Mouse (Mus musculus): ENCODE results near the gene Paox.
"Not testable (repeated sequence)": the region's sequence is repeated elsewhere in the genome, so short reads cannot be mapped to it uniquely, and the experiment has no call there.

The Paox gene

DNA sequence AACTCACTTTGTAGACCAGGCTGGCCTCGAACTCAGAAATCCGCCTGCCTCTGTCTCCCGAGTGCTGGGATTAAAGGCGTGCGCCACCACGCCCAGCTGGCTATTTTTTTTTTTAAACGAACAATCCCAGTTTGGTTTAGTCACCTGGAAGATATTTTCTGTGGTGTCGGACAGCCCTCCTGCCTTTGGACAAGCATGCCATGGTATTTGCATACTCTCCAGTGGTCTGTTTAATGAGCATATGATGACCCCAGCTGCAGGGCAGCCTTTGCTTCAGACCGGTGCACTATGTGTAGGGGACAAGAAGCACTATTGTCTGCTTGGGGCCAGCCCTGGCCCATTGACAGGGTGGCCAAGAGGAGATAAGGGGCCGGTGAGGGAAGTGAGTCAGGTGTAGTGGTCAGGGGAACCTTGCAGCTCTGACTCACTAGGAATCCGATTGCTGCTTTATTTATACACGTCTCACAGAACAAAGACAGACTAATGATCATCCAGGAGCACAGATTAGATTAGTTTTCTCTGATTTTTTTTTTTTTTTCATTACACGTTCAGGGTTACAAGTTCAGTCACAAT is 5.8 kb downstream of the Paox start:
- DNase-seq, result no peak

DNA sequence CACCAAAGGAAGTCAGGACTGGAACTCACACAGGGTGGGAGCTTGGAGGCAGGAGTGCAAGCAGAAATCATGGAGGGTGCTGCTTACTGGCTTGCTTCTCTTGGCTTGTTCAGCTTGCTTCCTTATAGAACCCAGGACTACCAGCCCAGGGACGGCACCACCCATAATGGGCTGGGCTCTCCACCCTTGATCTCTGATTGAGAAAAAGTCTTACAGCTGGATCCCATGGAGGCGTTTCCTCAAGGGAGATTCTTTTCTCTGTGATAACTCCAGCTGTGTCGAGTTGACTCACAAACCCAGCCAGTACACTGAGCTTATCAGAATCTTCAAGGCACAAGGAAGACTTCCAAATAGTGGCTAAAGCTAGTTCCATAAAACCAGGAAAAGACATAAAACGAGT is 7.2 kb downstream of the Paox start:
- no peak for DNase-seq

DNA sequence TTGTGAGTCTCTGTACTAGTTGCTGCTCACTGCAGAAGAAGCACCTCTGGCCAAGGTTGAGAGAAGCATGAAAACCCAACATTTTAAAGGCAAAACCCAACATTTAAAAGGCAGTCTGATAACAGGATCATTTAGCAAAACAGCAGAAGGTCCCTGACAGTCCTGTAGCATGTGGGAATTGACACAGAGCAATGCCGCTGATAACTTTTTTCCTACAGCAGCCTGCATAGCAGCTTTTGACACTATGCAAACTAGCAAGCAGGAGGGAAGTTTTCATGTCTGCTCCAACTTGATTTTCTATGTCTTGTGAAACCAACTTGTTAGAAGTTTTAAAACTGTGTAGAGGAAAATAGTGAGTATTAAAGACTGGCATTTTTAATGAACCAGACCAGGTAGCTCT is 8.8 kb downstream of the Paox start:
- no peak for DNase-seq

DNA sequence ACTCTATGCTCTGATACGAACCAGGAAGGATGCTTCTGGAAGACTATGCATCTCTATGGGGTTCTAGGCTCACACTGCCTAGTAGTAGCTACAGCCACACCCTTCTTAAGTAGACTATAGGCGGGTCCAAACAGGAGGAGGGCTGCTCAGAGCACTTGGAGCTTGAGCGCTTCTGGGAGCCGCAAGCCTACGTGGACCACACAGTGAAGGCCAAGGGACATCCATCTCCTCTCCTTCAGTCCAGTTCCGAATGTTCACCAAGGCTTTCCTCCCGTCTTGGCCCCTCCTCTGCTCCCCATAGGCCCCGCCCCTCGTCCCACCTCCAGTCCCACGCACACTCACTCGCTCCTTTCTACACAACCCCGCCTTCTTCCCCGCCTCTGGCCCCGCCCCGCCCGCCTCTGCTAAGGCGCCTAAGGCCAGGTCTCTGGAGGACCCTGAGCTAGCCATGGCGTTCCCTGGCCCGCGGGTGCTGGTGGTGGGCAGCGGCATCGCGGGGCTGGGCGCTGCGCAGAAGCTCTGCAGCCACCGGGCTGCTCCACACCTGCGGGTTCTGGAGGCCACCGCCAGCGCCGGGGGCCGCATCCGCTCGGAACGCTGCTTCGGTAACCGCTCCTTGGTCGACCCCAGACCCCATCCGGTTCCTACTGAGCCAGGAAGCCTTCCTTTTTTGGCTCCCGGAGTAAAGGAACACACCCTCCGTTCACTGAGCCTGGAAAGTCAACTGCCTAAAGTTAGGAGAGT is 9.9 kb downstream of the Paox start:
- DNase-seq, result peak; percentile 83

DNA sequence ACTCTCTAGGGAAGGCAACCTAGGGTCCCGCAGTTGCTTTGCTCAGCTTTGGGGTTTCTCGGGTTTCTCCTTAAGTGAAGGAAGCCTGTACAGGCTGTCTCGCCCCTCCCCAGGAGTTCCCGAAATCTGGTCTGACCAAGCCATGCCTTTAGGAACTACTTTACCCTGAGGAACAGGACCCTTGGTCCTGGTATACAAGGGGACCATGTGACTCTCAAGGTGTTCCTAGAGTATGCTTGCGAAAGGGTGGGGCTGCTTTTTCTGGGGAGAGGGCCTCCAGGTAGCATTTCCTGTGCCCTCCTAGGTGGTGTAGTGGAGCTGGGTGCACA is 10.4 kb downstream of the Paox start:
- DNase-seq, result no peak

DNA sequence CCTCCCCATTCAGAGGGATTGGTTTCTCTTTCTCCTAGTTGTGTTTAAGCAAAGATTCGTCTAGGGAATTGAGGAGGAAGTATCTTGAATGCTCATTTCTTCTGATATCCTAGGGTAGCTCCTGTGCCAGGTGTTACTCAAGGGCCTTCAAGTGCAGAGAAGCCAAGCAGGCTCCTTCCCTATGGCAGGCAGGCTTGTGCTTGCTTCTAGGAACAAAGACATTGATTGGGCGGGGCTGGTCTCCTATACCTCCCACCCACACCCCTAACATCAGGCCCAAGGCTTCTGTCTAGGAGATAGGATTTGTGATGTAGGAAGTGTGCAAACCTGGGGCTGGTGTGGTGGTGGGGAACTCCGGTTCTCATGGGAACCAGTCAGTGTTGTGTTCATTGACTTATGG is 11.3 kb downstream of the Paox start:
- DNase-seq, result no peak

DNA sequence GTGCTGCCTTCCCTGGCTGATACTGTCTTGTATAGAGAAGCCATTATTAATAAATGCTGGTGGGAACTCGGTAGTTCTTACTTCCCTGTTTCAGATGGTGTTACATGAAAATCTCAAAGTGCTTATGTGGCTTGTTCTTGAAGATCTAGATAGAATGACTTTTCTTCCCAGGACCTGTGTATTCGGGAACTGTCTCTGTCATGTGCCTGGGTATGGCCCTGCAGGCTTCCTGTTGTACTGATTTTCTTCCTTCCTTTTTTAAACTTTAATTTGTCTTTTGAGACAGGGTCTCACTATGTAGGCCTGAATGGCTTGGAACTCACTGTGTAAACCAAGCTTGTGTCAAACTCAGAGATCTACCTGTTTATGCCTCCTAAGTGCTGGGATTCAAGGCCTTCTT is 12.3 kb downstream of the Paox start:
- DNase-seq, result no peak

DNA sequence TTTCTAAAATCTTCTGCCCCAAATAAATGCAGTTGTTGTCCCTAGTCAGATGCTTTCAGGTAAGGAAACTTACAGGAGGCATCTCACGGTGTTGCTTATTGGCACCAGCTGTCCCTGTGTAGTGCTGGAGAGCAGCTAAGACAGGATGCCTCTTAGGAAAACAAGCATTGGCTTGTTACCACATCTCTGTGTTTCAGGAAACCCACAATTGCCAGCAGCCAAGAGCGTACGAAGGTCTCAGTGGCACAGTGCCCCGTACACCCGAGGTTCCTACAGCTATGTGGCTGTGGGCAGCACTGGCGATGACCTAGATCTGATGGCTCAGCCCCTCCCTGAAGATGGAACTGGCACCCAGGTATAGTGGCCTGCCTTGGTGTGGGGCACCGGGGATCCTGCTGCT is 16.6 kb downstream of the Paox start:
- DNase-seq, result not testable (repeated sequence)

DNA sequence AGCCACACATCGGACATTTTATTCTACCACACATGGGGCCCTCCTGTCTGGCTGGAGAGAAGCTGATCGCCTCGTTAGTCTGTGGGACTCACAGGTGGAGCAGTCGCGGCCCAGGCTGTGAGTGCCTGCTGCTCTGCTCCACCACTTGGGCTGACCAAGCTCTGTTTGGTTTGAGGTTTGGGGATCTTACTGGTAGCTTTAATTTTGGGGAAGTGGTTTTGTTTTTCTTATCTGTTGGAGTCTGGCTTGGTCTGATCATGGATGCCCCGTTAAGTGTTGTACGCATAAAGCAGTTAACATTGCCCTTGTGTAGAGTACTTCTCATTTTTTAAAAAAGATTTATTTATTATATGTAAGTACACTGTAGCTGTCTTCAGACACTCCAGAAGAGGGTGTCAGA is 18.4 kb downstream of the Paox start:
- not testable (repeated sequence) for DNase-seq

DNA sequence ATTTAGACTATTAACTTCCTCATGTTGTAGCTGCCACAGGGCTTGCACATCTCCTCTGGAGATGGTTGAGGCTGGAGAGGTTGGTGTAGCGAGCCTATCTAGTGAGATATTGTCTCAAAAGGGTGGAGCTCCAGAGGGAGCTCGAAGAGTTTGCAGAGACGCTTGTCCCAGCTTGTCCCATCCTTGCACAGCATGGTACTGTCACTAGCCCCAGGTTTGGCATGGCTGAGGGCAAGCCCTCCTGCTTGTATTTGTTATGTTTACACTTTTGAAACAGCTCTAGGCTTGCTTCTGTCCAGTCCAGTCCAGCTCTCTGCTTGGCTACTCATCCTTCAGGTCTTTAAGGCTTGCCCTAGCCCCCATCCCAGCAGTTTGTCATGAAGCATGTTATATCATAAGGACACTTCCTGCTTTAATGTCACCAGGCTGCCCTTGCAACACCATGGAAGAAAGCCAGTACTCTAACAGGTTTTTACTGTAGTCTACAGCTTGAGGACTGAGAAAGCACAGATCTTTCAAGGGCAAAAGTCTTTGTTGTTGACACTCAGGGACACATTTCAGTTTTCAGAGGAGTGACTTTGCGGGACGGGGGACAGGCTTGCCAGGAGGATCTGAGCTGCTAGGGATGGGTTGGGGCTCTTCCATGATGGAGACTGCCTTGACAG is 19.6 kb downstream of the Paox start:
- no peak for DNase-seq

DNA sequence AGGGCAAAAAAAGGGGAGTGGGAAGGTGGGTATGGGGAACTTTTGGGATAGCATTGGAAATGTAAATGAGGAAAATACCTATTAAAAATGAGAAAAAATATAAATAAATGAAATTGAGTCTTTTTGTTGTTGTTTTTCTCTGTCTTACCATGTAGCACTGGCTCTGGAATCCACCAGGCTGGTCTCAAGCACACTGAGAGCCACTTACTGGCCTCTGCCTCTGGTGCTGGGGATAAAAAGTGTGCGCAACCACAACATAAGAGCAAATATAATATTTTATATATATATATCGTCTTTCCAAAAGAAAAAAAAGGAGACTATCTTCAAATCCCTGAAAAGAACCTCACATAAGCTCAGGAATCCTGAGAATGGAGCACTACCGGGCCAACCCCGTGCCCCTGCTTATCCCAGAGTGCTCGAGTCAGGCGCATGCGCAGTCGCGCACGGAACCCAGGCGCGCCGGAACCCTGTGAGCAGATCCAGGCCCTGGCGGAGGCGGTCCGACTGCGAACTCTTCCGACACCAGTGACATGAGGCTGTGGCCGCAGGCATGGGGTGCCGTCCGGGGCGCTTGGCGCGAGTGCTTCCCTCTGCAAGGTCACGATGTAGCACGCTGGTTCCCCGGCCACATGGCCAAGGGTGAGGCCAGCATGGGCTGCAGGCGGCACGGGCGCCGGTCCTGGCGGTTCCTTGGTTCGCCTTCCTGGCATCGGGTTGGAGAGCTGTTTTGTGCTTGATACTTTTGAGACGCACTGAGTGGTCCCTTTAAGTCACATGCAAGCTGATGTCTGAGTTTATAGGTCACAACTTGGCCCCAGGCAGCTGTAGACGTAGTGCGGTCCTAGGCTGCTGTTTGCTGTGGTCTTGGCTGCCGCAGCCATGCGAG is 21.8 kb downstream of the Paox start, which contains the start of gene Mtg1:
TSS of gene Mtg1 (plus strand) at position 430 of the 886 bp plus-strand sequence.
- DNase-seq, result peak; percentile 99

DNA sequence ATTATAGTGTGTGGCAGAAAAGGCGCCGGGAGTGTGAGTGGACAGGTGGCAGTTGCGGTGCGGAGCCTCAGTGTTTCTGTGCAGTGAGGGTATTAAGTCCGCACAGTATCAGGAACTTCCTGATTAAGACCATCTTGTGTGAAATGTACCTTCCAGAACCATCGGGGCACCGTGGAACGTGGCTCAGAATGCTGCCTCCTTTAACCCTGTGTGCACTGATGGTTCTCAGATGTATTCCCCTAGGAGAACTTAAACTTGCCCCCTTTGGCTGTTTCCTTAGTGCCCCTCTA is 22.4 kb downstream of the Paox start:
- no peak for DNase-seq

DNA sequence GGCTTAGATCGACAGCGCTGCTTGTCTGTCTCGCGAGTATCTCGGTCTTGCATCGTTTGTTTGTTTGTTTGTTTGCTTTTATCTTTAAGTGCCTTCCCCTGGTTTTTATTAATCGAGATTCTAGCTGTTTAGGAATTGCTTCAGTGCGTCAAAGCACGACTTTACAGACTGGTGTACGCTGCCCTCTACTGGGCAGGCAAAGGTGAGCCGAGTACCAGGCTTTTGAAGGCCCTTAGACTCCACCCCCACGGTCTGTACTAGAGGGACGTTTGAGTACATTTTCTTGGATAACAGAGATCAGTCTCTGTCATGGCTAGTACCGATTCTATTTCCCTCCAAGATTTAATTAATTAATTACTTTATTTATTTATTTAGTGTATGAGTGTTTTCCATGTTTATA is 25.8 kb downstream of the Paox start:
- DNase-seq, result peak; percentile 47

DNA sequence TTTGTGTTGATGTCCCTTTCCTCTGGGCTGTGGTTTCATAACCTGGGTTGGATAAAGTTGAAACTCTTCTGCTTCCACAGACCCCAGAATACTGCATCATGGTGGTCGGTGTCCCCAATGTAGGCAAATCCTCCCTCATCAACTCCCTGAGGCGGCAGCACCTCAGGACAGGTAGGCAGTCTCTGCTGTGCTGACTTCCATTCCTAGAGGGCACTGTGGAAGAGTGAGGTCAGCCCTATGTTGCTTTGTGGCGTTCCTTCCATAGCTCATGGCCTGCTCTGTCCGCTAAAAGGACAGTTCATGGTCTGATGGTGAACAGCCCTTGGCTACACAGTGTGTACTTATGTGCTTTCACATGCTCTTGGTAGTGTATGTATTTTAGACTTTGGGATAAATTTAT is 29.0 kb downstream of the Paox start:
- no peak for DNase-seq

DNA sequence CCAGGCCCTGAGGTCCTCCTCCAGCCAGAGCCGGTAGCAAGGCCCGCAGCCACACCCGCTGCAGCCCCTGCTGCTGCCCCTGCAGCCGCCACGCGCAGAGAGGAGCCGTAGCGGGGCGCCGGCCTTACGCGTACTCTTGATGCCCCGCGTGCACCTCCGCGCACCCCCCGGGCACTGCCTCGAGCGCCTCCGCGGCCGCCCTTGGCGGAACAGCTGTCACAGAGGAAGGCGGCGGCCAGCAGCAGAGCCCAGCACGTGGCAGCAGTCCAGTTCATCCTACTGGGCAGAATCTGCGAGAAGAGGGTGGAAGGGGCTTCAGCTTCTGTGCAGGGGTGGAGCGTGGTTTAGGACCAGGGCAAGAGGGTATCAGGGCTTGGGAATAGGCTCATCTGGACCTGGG is 37.8 kb downstream of the Paox start:
- DNase-seq, result peak; percentile 66

DNA sequence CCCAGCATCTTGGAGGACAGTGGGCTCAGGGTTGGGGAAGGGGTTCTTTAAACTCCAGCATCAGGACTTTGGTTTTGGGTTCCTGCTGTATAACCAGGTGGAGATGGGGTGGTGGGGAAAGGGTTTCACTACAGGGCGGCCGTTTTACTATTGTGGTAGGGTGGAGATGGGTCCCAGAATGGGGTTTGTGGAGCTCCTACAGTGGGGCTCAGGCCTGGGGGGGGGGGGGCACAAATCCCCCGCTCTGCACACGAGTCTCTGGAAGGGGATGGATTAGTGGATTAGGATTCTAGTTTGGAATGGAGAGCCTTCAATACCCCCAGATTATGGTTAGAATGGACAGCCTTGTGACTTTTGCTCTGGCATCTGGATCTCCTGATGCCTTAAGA is 38.2 kb downstream of the Paox start:
- DNase-seq, result no peak

DNA sequence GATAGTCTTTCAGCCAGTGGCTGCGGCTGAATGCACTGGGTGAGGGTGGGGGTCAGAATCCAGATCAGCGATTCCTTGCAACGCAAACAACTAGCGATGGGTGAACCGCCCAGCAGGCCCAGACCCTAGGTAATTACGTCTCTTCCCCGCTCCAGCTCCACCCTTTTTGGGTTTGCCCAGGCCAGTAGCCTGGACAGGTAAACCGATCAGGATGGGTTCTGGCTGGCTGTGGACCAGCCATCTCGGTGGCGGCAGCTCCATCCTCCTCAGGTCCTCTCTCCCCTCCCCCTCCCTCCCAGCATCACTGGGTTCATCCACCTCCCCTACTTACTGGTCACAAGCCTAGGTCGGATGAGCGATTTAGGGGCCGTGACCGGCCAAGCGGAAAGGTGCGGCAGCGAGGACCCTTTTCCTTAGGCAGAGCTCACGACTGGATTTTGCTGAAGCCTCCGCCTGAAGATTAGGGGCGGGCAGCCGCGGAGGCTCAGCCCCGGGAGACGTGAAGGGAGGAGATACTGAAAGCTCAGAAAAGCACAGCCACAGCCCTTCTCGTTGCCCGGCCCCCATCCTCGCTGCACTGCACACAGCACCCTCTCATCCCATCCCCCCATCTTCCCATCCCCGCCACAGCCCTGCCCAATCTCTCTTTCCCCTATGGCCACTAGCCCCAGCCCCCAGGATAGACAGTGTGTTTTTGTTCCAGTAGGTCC is 38.8 kb downstream of the Paox start, which contains the start of gene Sprn:
TSS of gene Sprn (minus strand) at position 660 of the 710 bp plus-strand sequence.
- DNase-seq, result peak; percentile 77

DNA sequence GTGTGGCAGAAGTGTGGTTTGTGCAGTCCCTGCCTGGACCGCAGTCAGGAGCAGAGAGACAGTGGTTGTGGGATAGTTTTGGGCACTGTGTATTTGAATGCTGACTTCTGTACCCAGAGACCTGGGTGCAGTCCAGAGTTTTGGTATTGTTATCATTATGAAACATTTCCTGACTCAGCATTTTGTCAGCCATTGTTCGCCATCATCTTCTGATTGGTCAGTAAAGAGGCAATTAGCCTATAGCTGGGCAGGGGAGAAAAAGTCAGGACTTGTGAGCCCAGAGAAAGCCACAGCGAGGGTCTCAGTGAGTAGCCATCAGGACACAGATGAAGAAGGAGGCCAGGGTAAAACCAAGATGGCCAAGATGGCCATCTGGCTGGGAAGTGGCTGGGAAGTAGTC is 44.8 kb downstream of the Paox start:
- DNase-seq, result no peak

DNA sequence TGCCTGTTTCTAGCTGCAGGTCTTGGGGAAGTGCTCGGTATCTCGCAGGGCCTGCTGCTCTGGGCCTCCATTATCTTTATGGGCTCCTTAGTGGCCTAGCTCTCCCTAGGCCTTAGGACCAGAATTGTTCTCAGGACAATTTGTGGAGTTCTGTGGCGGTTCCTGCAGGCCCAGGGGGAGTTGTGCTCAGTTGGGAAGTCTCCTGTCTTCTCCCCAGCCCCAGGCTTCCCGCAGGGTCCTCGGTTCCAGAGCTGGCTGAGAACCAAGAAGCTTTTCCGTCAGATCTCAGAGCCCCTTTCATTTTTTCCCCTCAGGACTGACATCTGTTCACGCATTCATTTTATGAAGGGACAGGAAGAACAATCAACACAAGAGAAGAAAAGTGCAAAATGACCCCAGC is 49.1 kb downstream of the Paox start, which contains the start of gene Olfr522:
TSS of gene Olfr522 (minus strand) at position 101 of the 400 bp plus-strand sequence.
- no peak for DNase-seq

DNA sequence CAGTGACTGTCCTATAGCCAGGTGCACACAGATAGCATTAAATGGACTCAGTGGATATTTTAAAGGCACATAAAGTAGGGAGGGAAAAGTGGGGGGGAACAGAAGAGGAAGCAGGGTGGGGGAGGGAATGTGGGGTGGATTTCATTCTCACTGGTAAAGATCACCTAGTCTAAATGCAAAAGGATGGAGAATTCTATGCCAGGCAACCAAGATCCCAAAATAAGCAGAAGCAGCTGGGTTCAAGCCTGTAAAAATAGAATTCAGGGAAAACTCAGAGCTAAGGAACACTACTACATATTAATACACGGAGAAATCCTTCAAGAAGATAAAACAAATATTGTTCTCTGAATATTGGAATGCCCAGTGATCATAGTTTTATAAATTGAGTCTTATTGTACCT is 52.4 kb downstream of the Paox start:
- no peak for DNase-seq

DNA sequence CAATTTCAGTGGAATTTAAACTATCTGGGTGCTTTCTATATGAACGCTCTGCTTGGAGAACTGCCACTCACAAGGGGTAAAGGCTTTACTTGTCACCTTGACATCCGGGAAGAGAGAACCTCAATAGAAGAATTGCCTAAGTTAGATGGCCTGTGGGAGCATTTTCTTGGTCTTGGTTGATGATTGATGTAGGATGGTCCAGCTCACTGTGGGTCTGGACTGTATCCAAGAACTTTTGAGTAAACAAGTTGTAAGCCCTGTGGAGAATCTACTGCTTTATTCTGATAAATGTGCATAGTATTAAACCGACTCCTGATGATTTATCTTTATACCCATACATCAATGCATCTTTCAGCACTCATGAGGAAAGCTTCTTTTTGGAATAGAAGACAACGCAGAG is 53.8 kb downstream of the Paox start:
- no peak for DNase-seq

DNA sequence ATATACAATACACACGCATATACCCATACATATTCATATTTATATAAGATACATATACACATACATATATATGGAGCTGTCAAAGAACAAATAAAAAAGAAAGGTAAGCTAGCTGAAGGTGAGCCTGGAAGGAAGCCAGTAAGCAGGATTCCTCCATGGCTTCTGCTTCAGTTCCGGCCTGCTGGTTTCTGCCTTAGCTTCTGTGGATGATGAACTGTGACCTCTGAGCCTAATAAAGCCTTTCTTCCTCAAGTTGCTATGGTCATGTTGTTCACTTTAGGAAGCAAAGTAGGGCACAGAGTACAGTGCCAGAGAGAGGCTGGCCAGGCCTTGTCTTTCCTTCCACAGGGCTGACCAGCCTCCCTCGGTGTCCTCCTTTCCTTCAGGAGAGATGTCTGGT is 55.3 kb downstream of the Paox start:
- DNase-seq, result no peak

DNA sequence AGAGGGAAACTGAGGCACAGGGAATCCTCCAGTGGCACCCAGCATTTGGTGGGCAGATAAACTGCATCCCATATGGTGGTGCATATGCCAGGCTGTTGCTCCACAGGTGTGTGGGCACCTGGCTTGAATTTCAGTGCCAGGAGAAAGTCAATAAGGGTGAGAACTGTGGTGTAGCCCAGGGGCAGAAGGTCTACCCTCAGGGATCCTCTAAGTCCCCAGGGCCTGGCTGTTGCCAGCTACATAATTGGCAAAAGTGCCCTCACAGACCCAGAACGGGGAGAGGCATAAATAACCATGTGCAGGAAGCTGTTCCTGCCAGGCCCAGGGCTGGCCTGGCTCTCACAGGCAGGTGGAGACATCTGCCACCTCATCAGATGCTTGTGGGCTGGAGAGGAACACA is 57.3 kb downstream of the Paox start, which contains the start of gene Olfr523:
TSS of gene Olfr523 (plus strand) at position 282 of the 400 bp plus-strand sequence.
- no peak for DNase-seq
